Mouse (Mus musculus): ENCODE data around the gene Qsox1.

Qsox1 gene

DNA sequence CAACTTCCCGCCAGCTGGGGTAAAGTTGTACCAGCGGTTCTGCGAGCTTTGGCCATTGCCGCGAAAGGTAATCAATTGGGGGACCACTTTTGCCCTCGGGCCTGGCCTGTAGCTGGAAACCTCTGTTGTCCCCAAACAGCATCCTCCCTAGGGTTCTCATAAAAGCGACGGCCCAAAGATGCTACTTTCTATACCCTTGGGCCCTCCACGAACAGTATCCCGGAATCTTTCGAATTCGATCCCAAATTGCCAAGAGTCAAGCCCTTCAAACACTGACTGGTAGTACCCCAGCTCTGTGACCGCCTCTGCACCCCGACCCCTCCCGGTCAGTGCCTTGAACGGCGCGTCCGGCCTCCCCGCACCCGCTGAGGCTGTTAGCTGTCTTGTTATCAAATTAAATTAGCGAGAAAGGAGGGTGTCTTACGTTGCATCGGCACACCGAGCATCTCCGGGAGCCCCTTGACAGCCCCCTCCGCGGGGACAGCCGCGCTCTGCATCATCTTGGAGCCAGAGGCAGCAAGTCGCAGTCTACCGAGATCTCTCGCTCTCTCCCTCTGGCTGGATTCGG is 71.2 kb downstream of the Qsox1 start:
- TF ChIP-seq GATA4 (IDR thresholded peaks at IDR 0.05; ENCODE audit: insufficient replicate concordance, low read length) = no peak

DNA sequence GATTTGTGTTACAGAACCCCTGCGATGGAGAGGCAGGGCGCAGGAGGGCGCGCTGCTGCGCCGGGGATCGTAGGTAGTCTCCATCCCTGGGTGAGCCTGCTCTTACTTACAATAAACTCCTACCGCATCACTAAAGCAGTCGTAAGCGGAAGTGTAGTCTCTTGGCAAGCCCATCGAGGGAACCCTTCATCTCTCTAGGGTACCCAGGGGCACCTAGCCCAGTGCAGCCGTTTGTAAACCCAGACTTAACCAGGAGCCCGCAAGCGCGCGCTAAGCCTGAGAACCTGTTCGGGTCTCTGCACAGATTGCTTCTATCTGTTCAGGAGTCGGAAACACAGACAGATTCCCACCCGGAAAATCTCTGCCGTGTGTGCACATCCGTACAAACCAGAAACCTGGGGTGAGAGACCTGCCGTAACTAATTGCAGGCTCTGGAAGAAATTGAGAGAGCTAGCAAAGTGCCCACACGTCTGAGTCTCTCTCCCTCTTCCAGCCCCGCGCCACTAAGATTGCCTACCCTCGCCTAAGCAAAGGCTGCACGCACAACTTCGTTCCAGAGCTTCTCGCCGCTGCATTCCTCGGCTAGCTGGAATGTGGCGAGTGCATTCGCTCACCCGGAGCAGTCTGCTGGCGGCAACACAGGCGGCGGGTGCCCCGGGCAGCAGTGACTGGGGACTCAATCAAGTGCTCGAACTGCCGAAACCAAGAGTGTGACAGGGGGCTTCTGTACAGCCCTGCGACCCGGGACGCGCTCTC is 71.9 kb downstream of the Qsox1 start:
- TF ChIP-seq GATA4 (IDR thresholded peaks at IDR 0.05; ENCODE audit: insufficient replicate concordance, low read length) = no peak

GRCm38 (mm10) chr1:155737809-155738383 is 74.8 kb downstream of the Qsox1 start:
- TF ChIP-seq GATA4 (IDR thresholded peaks at IDR 0.05; ENCODE audit: insufficient replicate concordance, low read length) = no peak

- no peak for TF ChIP-seq GATA4 (IDR thresholded peaks at IDR 0.05; ENCODE audit: insufficient replicate concordance, low read length)
Measured at GRCm38 (mm10) chr1:155737017-155737808, 75.5 kb downstream of the Qsox1 start.

DNA sequence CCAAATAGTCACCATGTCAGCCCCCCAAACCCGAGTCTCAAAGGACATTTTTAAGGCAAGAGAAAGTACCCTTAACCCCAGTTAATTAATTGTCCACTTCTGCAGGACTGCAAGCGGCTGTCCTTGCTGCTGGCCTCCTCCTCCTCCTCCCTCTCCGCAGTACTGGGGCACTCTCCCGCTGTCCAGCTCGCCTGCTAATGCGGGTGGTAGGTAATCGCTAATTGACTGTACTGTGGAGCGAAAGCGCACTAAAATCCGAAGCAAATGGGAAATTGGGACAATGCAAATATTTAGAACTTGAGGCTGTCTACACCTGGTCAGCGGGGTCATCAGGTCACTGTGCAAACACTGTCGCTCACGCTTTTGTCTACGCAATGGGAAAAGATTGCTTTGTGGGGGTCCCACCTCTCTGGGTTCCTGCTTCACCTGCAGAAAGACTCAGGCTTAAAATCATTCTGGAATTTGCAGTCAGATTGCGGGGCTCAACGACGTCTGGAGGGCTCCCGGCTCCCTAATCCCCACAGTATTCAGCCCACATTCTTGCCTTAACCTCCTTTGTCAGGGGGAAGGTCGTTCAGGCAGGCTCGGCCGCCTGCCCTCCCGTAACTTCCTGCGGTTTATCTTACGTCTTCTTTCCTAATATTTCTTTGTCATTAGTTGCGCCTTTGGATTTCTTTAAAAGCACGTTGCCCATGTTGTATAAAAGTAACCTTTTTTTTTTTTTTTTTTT is 76.4 kb downstream of the Qsox1 start:
- no peak for TF ChIP-seq GATA4 (IDR thresholded peaks at IDR 0.05; ENCODE audit: insufficient replicate concordance, low read length)

- TF ChIP-seq GATA4 (IDR thresholded peaks at IDR 0.05; ENCODE audit: insufficient replicate concordance, low read length) = no peak
Measured at GRCm38 (mm10) chr1:155731156-155731555, 81.5 kb downstream of the Qsox1 start.

GRCm38 (mm10) chr1:155729113-155729795 is 83.4 kb downstream of the Qsox1 start:
- TF ChIP-seq GATA4 (IDR thresholded peaks at IDR 0.05; ENCODE audit: insufficient replicate concordance, low read length) = no peak

DNA sequence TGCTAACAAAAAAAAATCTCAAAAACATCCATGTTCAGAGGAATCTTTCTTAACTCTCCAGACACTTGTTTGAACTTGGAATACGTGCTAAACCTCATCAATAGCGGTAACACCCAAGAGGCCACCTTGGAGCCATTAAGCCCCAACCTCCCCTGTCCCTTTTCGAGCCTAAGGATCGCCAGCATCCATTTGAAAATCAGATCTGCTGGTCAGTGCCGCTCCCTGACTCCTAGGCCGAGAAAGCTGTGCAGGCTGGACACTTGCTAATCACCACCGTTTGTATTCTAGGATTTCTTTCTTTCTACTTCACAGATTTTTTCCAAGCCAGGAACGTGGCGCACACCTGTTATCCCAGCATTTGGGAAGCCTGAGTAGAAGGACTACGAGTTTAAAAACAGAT is 84.9 kb downstream of the Qsox1 start:
- no peak for TF ChIP-seq GATA4 (IDR thresholded peaks at IDR 0.05; ENCODE audit: insufficient replicate concordance, low read length)
